Mouse (Mus musculus) kidney, postnatal 36 days (tissue): ENCODE data around the gene Tcp11l2.

Experiments
- DNase-seq, 2 experiments: peaks; one replicate each; pipeline ENCODE4 v3.0.0; 2021 to 2022; ENCODE audit warnings: mixed read lengths in 2 of 2

The Tcp11l2 gene

DNA sequence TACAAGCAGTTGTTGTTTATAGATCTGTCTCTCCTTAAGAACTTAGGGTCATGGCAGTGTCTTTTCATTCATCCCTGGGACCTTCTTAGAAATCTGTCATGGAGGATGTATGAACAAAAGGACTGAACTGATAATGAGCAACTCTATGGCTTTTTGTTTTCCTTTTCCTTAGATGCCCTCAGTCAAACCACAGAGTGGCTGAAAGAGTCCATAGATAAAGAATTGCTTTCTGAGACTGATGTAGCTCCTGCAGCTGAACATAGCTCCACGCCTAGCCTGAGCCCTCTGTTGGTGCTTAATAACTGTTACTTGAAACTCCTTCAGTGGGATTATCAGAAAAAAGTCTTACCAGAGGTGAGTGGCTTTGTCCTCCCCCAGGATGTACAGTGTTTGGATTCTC is 27.9 kb downstream of the Tcp11l2 start:
- DNase-seq: no peak

GRCm38 (mm10) chr10:84608361-84608760 is 31.9 kb downstream of the Tcp11l2 start:
- no peak for DNase-seq

- no peak for DNase-seq
Observed at GRCm38 (mm10) chr10:84610324-84610723, 33.9 kb downstream of the Tcp11l2 start.

DNA sequence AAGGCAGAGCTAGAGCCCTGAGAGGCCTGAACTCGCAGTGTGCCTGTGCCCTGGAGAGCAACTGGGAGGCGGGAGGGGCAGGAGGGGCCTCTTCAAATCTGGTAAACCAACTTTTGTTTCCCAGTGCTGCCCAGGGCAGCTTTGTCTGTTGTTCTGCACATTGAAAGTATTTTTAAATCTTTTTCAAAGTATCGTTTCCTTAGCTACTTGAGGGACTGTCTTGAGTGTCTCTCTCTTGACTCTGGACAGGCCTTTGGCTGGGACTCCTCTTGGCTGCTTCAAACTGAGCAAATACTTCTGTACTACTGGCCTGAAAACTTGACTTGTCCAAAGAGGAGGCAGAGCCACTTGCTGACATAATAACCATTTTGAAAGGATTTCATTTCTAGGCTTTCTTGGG is 34.4 kb downstream of the Tcp11l2 start:
- DNase-seq: no peak

- DNase-seq: no peak
Observed at GRCm38 (mm10) chr10:84611664-84612063, 35.2 kb downstream of the Tcp11l2 start.

DNA sequence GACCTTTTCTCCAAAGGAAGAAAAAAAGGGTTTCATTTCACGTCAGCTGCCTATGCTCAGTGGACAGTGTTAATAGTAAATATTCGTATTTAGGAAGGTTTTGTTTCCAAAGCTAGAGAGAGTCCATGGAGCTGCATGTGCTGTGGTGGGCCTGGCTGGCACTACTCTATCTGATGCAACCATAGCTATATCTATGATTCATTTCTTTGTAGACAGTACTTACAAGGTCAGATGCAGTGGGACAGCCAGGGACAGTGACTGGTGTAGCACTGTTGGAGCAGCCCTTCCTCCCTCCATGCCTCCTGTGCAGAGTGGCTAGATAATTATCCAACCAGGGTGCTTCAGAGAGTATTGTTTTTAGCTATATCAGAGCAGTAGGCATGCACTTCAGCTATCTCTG is 35.9 kb downstream of the Tcp11l2 start:
- DNase-seq: no peak

DNA sequence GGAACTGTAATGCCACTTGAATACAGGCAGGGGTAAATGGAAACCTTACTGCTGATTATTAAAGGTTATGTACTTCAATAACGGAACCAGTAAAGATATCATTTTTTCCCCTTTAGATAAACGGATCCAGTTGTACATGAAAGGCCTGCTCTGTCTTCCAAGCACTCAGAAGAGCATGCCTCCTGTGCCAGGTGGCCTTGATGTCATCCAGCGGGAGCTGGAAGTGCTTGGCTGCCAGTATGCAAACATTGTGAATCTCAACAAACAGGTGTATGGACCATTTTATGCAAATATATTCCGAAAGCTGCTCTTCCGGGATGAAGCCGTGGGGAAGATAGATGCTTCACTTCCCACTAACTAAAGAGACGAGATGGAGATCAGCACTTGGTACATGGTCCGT is 36.9 kb downstream of the Tcp11l2 start:
- DNase-seq: no peak

GRCm38 (mm10) chr10:84615076-84615475 is 38.6 kb downstream of the Tcp11l2 start:
- no peak for DNase-seq

GRCm38 (mm10) chr10:84621826-84622790 is 45.7 kb downstream of the Tcp11l2 start, which contains the start of gene Polr3b:
TSS of gene Polr3b (plus strand) at chr10:84622292.
- DNase-seq: peak; percentile 97

GRCm38 (mm10) chr10:84631182-84631581 is 54.8 kb downstream of the Tcp11l2 start:
- DNase-seq: peak; percentile 18 to 59

- no peak for DNase-seq
Observed at GRCm38 (mm10) chr10:84632005-84632404, 55.6 kb downstream of the Tcp11l2 start.

GRCm38 (mm10) chr10:84636656-84637055 is 60.2 kb downstream of the Tcp11l2 start:
- DNase-seq: no peak

DNA sequence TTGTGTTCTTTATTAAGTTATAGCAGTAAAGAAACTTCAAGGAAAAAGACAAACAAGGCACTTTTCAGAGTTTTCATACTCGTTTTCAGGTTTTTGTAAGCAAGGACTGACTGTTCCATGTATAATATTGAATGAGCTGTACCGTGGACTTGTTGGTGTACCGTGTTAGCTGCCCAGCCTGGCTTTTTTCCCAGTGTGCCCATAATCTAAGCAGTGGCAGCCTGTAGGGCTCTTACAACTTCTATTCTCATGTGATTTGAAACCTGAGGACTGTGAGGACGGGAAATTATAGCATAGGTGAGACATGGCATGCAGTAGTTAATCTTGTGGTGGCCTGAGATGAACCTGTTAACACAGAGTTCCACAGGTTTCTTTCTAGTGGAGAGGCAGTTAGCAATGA is 62.0 kb downstream of the Tcp11l2 start:
- no peak for DNase-seq

DNA sequence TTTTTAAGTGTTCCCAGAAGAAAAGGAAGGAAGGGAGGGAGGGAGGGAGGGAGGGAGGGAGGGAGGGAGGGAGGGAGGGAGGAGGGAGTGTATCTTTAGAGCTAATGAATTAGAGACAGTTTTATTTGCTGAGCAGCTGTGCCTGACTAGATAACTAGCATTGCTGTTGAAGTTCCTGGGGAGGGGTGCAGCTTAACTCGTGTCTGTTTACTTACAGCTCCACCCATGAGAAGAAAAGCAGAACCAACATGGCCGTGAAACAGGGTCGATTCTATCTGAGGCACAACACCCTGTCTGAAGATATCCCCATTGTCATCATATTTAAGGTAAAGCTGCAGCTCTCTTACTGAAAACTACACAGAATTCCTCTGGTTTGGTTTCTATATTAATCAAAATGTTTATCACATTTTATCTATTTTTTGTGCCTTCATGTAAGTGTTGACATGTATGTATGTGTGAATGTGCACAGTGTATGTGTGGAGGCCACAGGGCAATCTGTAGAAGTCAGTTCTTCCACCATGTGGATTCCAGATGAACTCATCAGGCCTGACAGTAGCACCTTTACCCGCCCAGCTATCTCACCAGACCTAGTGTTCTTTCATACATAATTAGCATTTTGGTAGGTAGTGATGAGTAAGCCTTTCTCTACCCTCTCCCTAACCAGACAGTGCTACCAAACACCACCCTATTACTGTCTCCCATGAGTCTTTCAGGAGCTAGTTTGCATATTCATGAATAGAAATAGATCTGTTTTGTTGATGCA is 63.3 kb downstream of the Tcp11l2 start:
- DNase-seq: no peak

DNA sequence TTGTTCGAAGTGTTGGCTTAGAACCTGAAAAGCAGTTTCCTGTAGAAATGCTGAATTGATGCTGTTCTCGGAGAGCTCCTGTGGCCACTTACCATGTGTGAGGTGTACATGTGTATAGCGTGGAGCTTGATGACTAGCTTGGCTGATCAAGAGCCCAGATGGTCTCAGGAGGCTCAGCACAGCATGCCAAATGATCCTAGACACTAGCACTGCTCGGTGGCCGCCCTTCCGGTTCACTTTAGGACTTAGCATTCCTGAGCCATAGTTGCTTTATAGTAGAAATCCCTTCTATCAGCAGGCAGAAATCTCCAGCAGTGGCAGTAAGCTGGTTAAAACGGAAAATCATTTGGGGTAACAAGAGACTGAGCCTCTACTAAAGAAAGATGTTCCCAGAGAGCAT is 64.4 kb downstream of the Tcp11l2 start:
- no peak for DNase-seq

- DNase-seq: no peak
Observed at GRCm38 (mm10) chr10:84641576-84641975, 65.2 kb downstream of the Tcp11l2 start.

GRCm38 (mm10) chr10:84645940-84646339 is 69.5 kb downstream of the Tcp11l2 start:
- no peak for DNase-seq

DNA sequence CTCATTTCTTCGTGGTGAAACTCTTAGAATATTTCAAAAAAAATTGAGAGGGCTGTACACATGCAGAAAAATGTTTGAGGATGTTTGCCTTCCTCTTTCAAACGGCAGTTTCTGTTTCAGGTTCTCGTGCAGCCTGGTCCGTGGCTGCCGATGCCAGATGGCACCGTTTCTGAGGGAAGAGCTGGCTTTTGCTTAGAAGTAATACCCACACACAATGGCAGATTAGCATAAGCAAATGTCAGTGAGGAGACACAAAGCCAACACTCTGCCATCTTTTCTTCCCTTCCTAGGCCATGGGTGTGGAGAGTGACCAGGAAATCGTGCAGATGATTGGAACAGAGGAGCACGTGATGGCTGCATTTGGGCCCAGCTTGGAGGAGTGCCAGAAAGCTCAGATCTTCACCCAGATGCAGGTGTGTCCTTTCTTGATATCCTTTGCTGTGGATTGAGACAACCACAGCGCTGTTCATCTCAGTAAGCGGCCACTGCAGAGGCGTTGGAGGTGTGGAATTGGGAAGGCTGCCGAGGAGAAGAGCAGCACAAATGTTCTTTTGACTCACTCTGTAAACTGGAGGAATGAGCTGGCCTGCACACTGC is 70.2 kb downstream of the Tcp11l2 start:
- peak in 1 of 2 experiments; percentile 15 for DNase-seq

DNA sequence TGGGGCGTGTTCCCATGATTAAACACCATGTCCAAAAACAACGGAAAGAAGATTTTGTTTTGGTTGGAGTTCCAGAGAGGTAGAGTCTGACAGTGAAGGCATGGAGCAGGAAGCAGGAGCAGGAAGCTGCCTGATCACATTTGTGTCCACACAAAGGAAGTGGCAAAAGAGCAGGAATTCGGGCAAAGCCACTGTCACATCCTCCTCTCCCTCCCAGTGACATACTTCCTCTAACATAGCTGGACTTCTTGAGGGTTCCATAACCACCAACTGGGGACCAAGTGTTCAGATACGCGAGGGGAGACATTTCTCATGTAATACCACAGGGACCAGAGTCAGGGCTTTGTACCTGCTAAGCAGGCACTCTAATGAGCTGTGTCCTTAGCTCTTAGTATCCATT is 70.8 kb downstream of the Tcp11l2 start:
- no peak for DNase-seq

- no peak for DNase-seq
Observed at GRCm38 (mm10) chr10:84648911-84649310, 72.5 kb downstream of the Tcp11l2 start.

DNA sequence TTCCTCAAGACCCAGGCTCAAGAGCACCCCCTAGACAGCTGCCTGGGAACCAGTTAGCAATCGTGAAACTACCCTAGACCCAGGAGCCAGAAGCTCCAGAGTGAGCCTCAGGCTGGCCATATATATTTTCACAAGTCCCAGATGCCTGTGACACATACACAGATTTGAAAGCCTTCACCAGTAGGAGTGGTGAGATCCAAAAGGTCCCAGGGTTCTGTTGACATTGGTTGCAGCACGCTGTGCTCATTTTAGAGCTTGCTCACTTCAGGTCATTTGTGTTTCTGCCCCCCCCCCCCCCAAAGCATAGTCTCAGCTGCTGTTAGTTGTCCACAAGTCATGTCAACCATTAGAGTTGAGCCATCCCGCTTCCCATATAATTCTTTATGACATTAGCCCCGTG is 77.6 kb downstream of the Tcp11l2 start:
- DNase-seq: no peak

- DNase-seq: no peak
Observed at GRCm38 (mm10) chr10:84654731-84655130, 78.3 kb downstream of the Tcp11l2 start.

- peak; percentile 45 to 54 for DNase-seq
Observed at GRCm38 (mm10) chr10:84656618-84657017, 80.2 kb downstream of the Tcp11l2 start.
